Mouse (Mus musculus) lung, embryonic 14.5 days (tissue): ENCODE measurements at regions not wholly inside any gene's neighbourhood (a gene's known extent, or its start where the extent isn't known, plus 50 kb on each side); places are given as distances from the start of the nearest gene placed in this dataset.

ENCODE experiments used
- ATAC-seq: fragments of 200-750 bp; cut with Nextera tagmentation; 2 replicates; pipeline ENCODE4 v1.8.0; 2017; ENCODE audit warnings: mild to moderate bottlenecking, moderate TSS enrichment, moderate library complexity; ENCODE audit not compliant: insufficient read depth
- DNase-seq: peaks from one replicate; pipeline ENCODE4 v3.0.0-alpha.2; 2015
- H3K27ac ChIP-seq: fragments of 300-500 bp; sonication (generic); 2 replicates; pipeline ENCODE4 v1.5.1; 2014; ENCODE audit warnings: low read depth, mild to moderate bottlenecking, moderate library complexity
- H3K27me3 ChIP-seq: fragments of 300-500 bp; sonication (generic); 2 replicates; pipeline ENCODE4 v1.6.1; 2014; ENCODE audit warnings: low read length, control low read depth; ENCODE audit not compliant: insufficient read depth
- H3K36me3 ChIP-seq: fragments of 300-500 bp; sonication (generic); 2 replicates; pipeline ENCODE4 v1.6.1; 2014; ENCODE audit warnings: control low read depth; ENCODE audit not compliant: insufficient read depth
- H3K4me1 ChIP-seq: fragments of 300-500 bp; sonication (generic); 2 replicates; pipeline ENCODE4 v1.6.1; 2014; ENCODE audit warnings: antibody characterized with exemption, control low read depth; ENCODE audit not compliant: insufficient read depth
- H3K4me2 ChIP-seq: fragments of 300-500 bp; sonication (generic); 2 replicates; pipeline ENCODE4 v1.6.1; 2014; ENCODE audit warnings: mild to moderate bottlenecking
- H3K4me3 ChIP-seq: fragments of 300-500 bp; sonication (generic); 2 replicates; pipeline ENCODE4 v1.5.1; 2014; ENCODE audit warnings: low read depth, low read length
- H3K9ac ChIP-seq: fragments of 300-500 bp; sonication (generic); 2 replicates; pipeline ENCODE4 v1.6.1; 2014
- H3K9me3 ChIP-seq: fragments of 300-500 bp; sonication (generic); 2 replicates; pipeline ENCODE4 v1.6.1; 2016; ENCODE audit warnings: low read depth, low read length, control low read depth
- CTCF ChIP-seq: IDR thresholded peaks from 2 replicates; pipeline ENCODE4 v1.5.1; 2016; ENCODE audit warnings: antibody characterized with exemption, low read depth
- WGBS: fragments of 180-500 bp; shearing (Covaris S2); extraction: QIAGEN DNeasy Blood & Tissue Kit; methylation state at CpG from one replicate; pipeline ENCODE4 v1.1.7; 2014; 5-methylcytosine and 5-hydroxymethylcytosine counted together

- no peaks in the 10 kb centered on the region for H3K27me3 ChIP-seq
- no peak overlapping the region for H3K9ac ChIP-seq
- no peaks in the 10 kb centered on the region for H3K36me3 ChIP-seq
- H3K27ac ChIP-seq, result no peak overlapping the region
- ATAC-seq, result no peak
- H3K9me3 ChIP-seq, result no peaks in the 10 kb centered on the region
- H3K4me1 ChIP-seq, result no peaks in the 10 kb centered on the region
- H3K4me3 ChIP-seq, result no peak overlapping the region
- DNase-seq, result no peak
- no peak overlapping the region for H3K4me2 ChIP-seq
- TF ChIP-seq CTCF, result no peak
- WGBS, result 81% methylated on average over 13 of the region's 13 CpGs
Observed at GRCm38 (mm10) chr4:106185745-106186501, 130.1 kb upstream of the Usp24 start.

- H3K4me2 ChIP-seq, result no peak overlapping the region
- no peaks in the 10 kb centered on the region for H3K27me3 ChIP-seq
- no peak overlapping the region for H3K4me3 ChIP-seq
- no peaks in the 10 kb centered on the region for H3K36me3 ChIP-seq
- no peaks in the 10 kb centered on the region for H3K4me1 ChIP-seq
- 86% methylated on average over 7 of the region's 7 CpGs for WGBS
- ATAC-seq (no peak), DNase-seq (no peak)
- H3K27ac ChIP-seq, result no peak overlapping the region
- no peak overlapping the region for H3K9ac ChIP-seq
- TF ChIP-seq CTCF, result no peak
- H3K9me3 ChIP-seq, result no peaks in the 10 kb centered on the region
Observed at GRCm38 (mm10) chr4:106186684-106187083, 129.3 kb upstream of the Usp24 start.

GRCm38 (mm10) chr4:106190248-106190647, 125.8 kb upstream of the Usp24 start:
- no peak for TF ChIP-seq CTCF
- H3K27ac ChIP-seq, result no peak overlapping the region
- H3K9me3 ChIP-seq, result no peaks in the 10 kb centered on the region

GRCm38 (mm10) chr4:106191331-106191730, 124.7 kb upstream of the Usp24 start:
- no peaks in the 10 kb centered on the region for H3K36me3 ChIP-seq
- DNase-seq, result no peak
- H3K9ac ChIP-seq, result no peak overlapping the region
- H3K4me3 ChIP-seq, result no peak overlapping the region
- no peaks in the 10 kb centered on the region for H3K27me3 ChIP-seq
- no peaks in the 10 kb centered on the region for H3K4me1 ChIP-seq
- no peaks in the 10 kb centered on the region for H3K9me3 ChIP-seq
- no peak for ATAC-seq
- 84% methylated on average over 8 of the region's 8 CpGs for WGBS
- no peak for TF ChIP-seq CTCF
- H3K4me2 ChIP-seq, result no peak overlapping the region
- no peak overlapping the region for H3K27ac ChIP-seq

More at GRCm38 (mm10) chr4:106190248-106190647, 125.8 kb upstream of the Usp24 start:
- 58% methylated on average over 4 of the region's 4 CpGs for WGBS
- no peak for DNase-seq
- Histone ChIP-seq H3K4me1 (no peaks in the 10 kb centered on the region), H3K4me3 (no peak overlapping the region), H3K27me3 (no peaks in the 10 kb centered on the region), H3K36me3 (no peaks in the 10 kb centered on the region), H3K9ac (no peak overlapping the region), H3K4me2 (no peak overlapping the region)
- no peak for ATAC-seq

GRCm38 (mm10) chr4:106191843-106192242, 124.2 kb upstream of the Usp24 start:
- H3K4me1 ChIP-seq, result no peaks in the 10 kb centered on the region
- H3K4me2 ChIP-seq, result no peak overlapping the region
- H3K36me3 ChIP-seq, result no peaks in the 10 kb centered on the region
- ATAC-seq, result no peak
- H3K9me3 ChIP-seq, result no peaks in the 10 kb centered on the region
- no peak overlapping the region for H3K4me3 ChIP-seq
- no peak for DNase-seq
- TF ChIP-seq CTCF, result no peak
- no peak overlapping the region for H3K27ac ChIP-seq
- H3K9ac ChIP-seq, result no peak overlapping the region
- WGBS, result 81% methylated on average over 3 of the region's 3 CpGs
- H3K27me3 ChIP-seq, result no peaks in the 10 kb centered on the region

GRCm38 (mm10) chr4:106193204-106193945, 122.6 kb upstream of the Usp24 start:
- Histone ChIP-seq H3K9ac (no peak overlapping the region), H3K4me1 (no peaks in the 10 kb centered on the region), H3K4me3 (no peak overlapping the region), H3K27me3 (no peaks in the 10 kb centered on the region), H3K4me2 (no peak overlapping the region), H3K9me3 (no peaks in the 10 kb centered on the region), H3K36me3 (no peaks in the 10 kb centered on the region), H3K27ac (no peak overlapping the region)
- DNase-seq (peak; percentile 25), ATAC-seq (no peak)
- WGBS, result 64% methylated on average over 3 of the region's 3 CpGs
- TF ChIP-seq CTCF, result no peak

GRCm38 (mm10) chr4:106195497-106196166, 120.4 kb upstream of the Usp24 start:
- no peak for TF ChIP-seq CTCF
- Histone ChIP-seq H3K9me3 (no peaks in the 10 kb centered on the region), H3K4me2 (no peak overlapping the region), H3K27me3 (no peaks in the 10 kb centered on the region), H3K36me3 (no peaks in the 10 kb centered on the region), H3K27ac (no peak overlapping the region), H3K9ac (no peak overlapping the region), H3K4me1 (peaks cover 8% of the 10 kb centered on the region; the same call in 1 of the 2 replicates), H3K4me3 (no peak overlapping the region)
- DNase-seq (no peak), ATAC-seq (no peak)
- 65% methylated on average over 3 of the region's 3 CpGs for WGBS
